Mouse (Mus musculus) heart, embryonic 15.5 days (tissue): Measurements from ENCODE around the gene Pld6. TPM values are rescaled to one million over a fixed set of nuclear protein-coding genes. Genes with fewer than 3 reads are reported as not detected.

ENCODE experiments used
- ATAC-seq: fragments of 200-750 bp; cut with Nextera tagmentation; replicated peaks from 2 replicates; pipeline ENCODE4 v1.8.0; 2017; ENCODE audit warnings: low read depth, moderate TSS enrichment; ENCODE audit not compliant: insufficient number of reproducible peaks, insufficient read depth, low FRiP score
- H3K27ac ChIP-seq: fragments of 300-500 bp; sonication (generic); 2 replicates; pipeline ENCODE4 v1.5.1; 2015; ENCODE audit warnings: mild to moderate bottlenecking, inconsistent platforms
- H3K27me3 ChIP-seq: fragments of 300-500 bp; sonication (generic); 2 replicates; pipeline ENCODE4 v1.6.1; 2015; ENCODE audit warnings: inconsistent platforms
- H3K36me3 ChIP-seq: fragments of 300-500 bp; sonication (generic); 2 replicates; pipeline ENCODE4 v1.6.1; 2015; ENCODE audit warnings: mild to moderate bottlenecking, inconsistent platforms
- H3K4me1 ChIP-seq: fragments of 300-500 bp; sonication (generic); replicated peaks from 2 replicates; pipeline ENCODE4 v1.6.1; 2015; ENCODE audit warnings: inconsistent platforms
- H3K4me2 ChIP-seq: fragments of 300-500 bp; sonication (generic); 2 replicates; pipeline ENCODE4 v1.6.1; 2015; ENCODE audit warnings: inconsistent platforms, mild to moderate bottlenecking, moderate library complexity
- H3K4me3 ChIP-seq: fragments of 300-500 bp; sonication (generic); 2 replicates; pipeline ENCODE4 v1.5.1; 2015; ENCODE audit warnings: mild to moderate bottlenecking, inconsistent platforms
- H3K9ac ChIP-seq: fragments of 300-500 bp; sonication (generic); 2 replicates; pipeline ENCODE4 v1.6.1; 2015; ENCODE audit warnings: mild to moderate bottlenecking, inconsistent platforms
- H3K9me3 ChIP-seq: fragments of 300-500 bp; sonication (generic); replicated peaks from 2 replicates; pipeline ENCODE4 v1.6.1; 2016; ENCODE audit warnings: inconsistent platforms
- WGBS: fragments of 180-500 bp; shearing (Covaris S2); methylation state at CpG from one replicate; pipeline ENCODE4 v1.1.7; 2015; ENCODE audit warnings: mixed read lengths; 5-methylcytosine and 5-hydroxymethylcytosine counted together
- polyA plus RNA-seq: library from polyadenylated mRNA; unstranded; fragments of >200 nt; fragmentation: Nextera tagmentation; extraction: Ambion mirVana; gene quantifications from 2 replicates; pipeline ENCODE4 v1.2.1, GENCODE M21; 2015

The Pld6 gene
- polyA plus RNA-seq, 1 experiment from 2014 or later, result 3.4 TPM

DNA sequence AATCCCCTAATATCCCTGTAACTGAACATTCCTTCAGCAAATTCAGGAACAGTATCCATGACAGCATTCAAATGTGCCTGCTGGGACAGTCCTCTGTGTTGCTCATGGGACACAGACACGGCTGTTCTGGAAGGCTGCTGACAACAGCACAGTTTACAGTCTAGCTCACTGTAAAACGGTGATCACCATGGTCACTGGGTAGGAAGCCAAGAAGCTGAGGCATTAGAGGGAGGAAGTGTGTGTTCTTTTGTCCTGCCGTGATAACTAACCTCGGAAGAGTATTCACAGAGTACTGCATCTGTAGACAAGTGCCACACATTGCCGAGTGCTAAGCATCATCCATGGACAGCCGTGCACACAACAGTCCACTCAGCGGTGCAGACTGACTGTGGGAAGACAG lies 16.7 kb downstream of the Pld6 start:
- Histone ChIP-seq H3K4me1 (peaks cover 10% of the 10 kb centered on the region), H3K9me3 (no peaks in the 10 kb centered on the region), H3K27ac (no peak overlapping the region), H3K9ac (no peak overlapping the region), H3K27me3 (no peaks in the 10 kb centered on the region), H3K4me2 (no peak overlapping the region), H3K4me3 (no peak overlapping the region), H3K36me3 (peaks cover 85% of the 10 kb centered on the region)
- 70% methylated on average over 7 of the region's 7 CpGs for WGBS
- ATAC-seq, result no peak

DNA sequence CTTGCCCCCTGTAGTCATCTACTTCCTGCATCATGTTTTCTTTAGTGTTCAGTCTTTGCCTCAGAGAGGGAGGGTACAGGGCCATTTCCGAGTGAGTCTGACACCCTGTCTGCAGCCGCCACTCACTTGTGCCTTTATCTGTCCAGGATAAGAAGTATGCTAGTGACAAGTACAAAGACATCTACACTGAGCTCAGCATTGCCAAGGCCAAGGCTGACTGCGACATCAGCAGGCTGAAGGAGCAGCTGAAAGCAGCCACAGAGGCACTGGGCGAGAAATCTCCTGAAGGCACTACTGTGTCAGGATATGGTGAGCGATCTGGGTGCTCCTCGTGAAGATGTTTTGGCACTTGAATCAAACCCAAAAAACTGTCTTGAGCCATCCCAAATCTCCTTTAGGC lies 17.7 kb downstream of the Pld6 start:
- ATAC-seq, result no peak; the same call in 1 of the 2 replicates

DNA sequence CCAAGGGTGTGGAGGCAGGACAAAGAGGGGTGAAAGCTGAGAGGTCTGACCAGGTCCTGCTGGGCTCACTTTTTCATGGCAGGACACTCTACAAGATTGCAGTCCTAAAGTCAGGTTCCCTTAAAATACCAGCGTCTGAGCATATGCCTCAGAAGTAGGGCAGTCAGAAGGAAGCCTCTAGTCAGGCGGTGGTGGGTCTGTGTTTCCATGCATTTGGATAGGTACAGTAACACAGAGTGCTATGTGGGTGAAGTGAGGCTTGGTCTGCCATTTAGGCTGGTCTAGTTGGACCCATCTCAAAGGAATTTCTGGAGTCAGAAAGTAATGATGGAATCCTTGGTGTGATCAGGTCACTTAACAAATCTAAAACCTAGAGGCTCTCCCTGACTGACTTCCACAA lies 18.1 kb downstream of the Pld6 start:
- Histone ChIP-seq H3K4me3 (no peak overlapping the region), H3K27me3 (no peaks in the 10 kb centered on the region), H3K27ac (peak overlapping the region; percentile 13; the same call in 1 of the 2 replicates), H3K4me2 (no peak overlapping the region), H3K4me1 (peaks cover 10% of the 10 kb centered on the region), H3K36me3 (peaks cover 84% of the 10 kb centered on the region), H3K9ac (no peak overlapping the region), H3K9me3 (no peaks in the 10 kb centered on the region)
- WGBS, result 79% methylated on average over 2 of the region's 2 CpGs
- no peak for ATAC-seq

More for the DNA sequence above, 17.7 kb downstream of the Pld6 start:
- Histone ChIP-seq H3K36me3 (peaks cover 84% of the 10 kb centered on the region), H3K9ac (no peak overlapping the region), H3K9me3 (no peaks in the 10 kb centered on the region), H3K4me3 (no peak overlapping the region), H3K27ac (peak overlapping the region; percentile 11; the same call in 1 of the 2 replicates), H3K4me1 (peaks cover 10% of the 10 kb centered on the region), H3K4me2 (no peak overlapping the region), H3K27me3 (no peaks in the 10 kb centered on the region)
- WGBS, result 30% methylated on average over 6 of the region's 6 CpGs

DNA sequence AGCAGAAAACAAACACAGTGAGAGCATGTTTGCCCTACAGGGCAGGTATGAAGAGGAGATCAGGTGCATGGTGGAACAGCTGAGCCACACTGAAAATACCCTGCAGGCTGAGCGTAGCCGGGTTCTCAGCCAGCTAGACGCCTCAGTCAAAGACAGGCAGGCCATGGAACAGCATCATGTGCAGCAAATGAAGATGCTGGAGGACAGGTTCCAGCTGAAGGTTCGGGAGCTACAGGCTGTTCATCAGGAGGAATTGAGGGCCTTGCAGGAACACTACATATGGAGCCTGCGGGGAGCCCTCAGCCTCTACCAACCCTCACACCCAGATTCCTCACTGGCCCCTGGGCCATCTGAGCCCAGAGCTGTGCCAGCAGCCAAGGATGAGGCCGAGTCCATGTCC lies 26.6 kb downstream of the Pld6 start:
- 95% methylated on average over 6 of the region's 6 CpGs for WGBS
- peaks cover 78% of the 10 kb centered on the region for H3K36me3 ChIP-seq
- no peak overlapping the region for H3K4me3 ChIP-seq
- peaks cover 26% of the 10 kb centered on the region for H3K4me1 ChIP-seq
- H3K9ac ChIP-seq, result no peak overlapping the region
- no peaks in the 10 kb centered on the region for H3K9me3 ChIP-seq
- no peak for ATAC-seq
- no peaks in the 10 kb centered on the region for H3K27me3 ChIP-seq
- H3K4me2 ChIP-seq, result no peak overlapping the region
- H3K27ac ChIP-seq, result no peak overlapping the region

DNA sequence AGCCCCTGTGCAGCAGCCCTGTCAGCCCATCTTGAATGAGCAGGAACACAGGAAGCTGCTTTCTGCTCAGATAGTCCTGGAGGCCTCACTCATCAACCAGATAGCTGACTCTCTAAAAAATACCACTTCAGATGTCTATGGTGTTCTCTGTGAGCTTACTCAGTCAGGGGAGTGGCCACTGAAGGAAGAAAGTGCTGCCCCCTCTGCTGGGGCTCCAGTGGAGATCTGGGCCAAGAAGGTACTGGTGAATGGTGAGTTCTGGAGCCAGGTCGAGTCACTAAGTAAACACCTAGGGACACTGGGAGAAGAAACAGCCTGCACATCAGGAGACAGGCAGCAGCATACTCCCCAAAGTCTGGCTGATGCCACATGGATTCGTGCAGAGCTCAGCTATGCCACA lies 27.8 kb downstream of the Pld6 start:
- peak overlapping the region; percentile 17; the same call in 1 of the 2 replicates for H3K4me2 ChIP-seq
- peaks cover 26% of the 10 kb centered on the region for H3K4me1 ChIP-seq
- 68% methylated on average over 2 of the region's 2 CpGs for WGBS
- H3K9me3 ChIP-seq, result no peaks in the 10 kb centered on the region
- H3K27me3 ChIP-seq, result no peaks in the 10 kb centered on the region
- H3K27ac ChIP-seq, result peak overlapping the region; percentile 80
- ATAC-seq, result no peak
- H3K36me3 ChIP-seq, result peaks cover 79% of the 10 kb centered on the region
- H3K4me3 ChIP-seq, result no peak overlapping the region
- 0 out of 2 replicates have a peak overlapping the region, but pooled peaks have one; percentile 25 for H3K9ac ChIP-seq

DNA sequence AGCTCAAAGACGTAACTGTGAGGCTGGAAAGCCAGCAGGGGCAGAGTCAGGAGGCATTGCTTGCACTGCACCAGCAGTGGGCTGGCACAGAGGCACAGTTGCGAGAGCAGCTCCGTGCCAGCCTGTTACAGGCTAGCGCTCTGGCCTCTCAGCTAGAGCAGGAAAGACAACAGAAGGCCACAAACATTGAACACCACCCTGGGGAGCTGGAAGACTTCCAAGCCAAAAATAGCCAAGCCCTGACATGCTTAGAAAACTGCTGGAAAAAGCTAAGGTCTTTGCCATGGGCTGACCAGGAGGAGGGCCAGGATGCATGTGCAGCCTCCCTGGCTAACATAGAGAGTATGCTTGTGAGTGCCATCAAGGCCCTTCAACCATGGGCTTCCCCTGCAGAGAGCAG lies 28.3 kb downstream of the Pld6 start:
- ATAC-seq, result peak; percentile 72
- WGBS, result 36% methylated on average over 4 of the region's 4 CpGs

DNA sequence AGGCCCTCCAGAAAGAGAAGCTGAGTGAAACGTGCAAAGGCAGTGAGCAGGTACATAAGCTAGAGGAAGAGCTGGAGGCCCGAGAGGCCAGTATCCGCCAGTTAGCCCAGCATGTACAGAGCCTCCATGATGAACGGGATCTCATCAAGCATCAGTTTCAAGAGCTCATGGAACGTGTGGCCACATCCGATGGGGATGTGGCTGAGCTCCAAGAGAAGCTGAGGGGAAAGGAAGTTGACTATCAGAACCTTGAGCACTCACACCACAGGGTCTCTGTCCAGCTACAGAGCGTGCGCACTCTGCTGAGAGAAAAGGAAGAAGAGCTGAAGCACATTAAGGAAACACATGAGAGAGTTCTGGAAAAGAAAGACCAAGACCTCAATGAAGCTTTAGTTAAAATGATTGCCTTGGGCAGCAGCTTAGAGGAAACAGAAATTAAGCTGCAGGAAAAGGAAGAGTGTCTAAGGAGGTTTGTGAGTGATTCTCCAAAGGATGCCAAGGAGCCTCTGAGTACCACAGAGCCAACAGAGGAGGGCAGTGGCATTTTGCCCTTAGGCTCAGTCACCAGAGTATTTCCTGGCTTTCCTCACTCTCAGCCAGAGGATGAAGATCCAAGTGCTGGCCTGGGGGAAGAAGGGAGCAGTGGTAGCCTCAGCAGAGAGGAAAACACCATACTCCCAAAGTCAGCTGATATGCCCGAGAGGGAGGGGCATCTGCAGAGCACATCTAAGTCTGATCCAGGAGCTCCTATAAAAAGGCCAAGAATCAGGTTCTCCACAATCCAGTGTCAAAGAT lies 29.1 kb downstream of the Pld6 start:
- H3K36me3 ChIP-seq, result peaks cover 80% of the 10 kb centered on the region
- H3K9ac ChIP-seq, result 0 out of 2 replicates have a peak overlapping the region, but pooled peaks have one; percentile 9
- WGBS, result 64% methylated on average over 9 of the region's 9 CpGs

More for the DNA sequence above, 28.3 kb downstream of the Pld6 start:
- H3K9me3 ChIP-seq, result no peaks in the 10 kb centered on the region
- no peak overlapping the region for H3K4me3 ChIP-seq
- peaks cover 79% of the 10 kb centered on the region for H3K36me3 ChIP-seq
- H3K4me2 ChIP-seq, result peak overlapping the region; percentile 17; the same call in 1 of the 2 replicates
- H3K27ac ChIP-seq, result peak overlapping the region; percentile 80
- 0 out of 2 replicates have a peak overlapping the region, but pooled peaks have one; percentile 25 for H3K9ac ChIP-seq
- no peaks in the 10 kb centered on the region for H3K27me3 ChIP-seq
- H3K4me1 ChIP-seq, result peaks cover 26% of the 10 kb centered on the region

DNA sequence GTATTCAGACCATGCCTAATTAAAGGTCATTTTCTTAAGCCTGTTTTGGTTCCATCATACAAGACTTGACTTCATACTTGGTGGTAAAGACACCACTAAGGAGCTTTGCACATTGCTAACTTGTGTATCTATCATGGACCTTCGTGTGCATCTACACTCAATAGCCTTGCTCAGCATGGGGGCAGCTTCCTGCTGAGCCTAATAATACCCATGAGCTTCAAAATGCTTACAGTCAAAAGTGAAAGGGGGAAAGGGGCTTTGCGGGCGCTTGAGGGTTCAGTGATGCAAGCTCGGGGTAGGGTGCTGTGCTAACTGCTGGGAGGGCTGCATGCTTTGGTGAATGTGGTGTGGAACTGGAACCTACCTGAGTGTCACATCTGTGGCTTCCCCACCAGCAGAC lies 31.1 kb downstream of the Pld6 start:
- no peaks in the 10 kb centered on the region for H3K27me3 ChIP-seq
- no peak overlapping the region for H3K4me2 ChIP-seq
- ATAC-seq, result no peak
- WGBS, result 89% methylated on average over 4 of the region's 4 CpGs
- H3K9ac ChIP-seq, result no peak overlapping the region
- peaks cover 88% of the 10 kb centered on the region for H3K36me3 ChIP-seq
- no peak overlapping the region for H3K4me3 ChIP-seq
- no peak overlapping the region for H3K27ac ChIP-seq
- H3K4me1 ChIP-seq, result peaks cover 26% of the 10 kb centered on the region
- no peaks in the 10 kb centered on the region for H3K9me3 ChIP-seq

More for the DNA sequence above, 29.1 kb downstream of the Pld6 start:
- Histone ChIP-seq H3K4me3 (no peak overlapping the region), H3K4me1 (peaks cover 26% of the 10 kb centered on the region), H3K27ac (peak overlapping the region; percentile 80), H3K27me3 (no peaks in the 10 kb centered on the region), H3K4me2 (0 out of 2 replicates have a peak overlapping the region, but pooled peaks have one; percentile 17), H3K9me3 (no peaks in the 10 kb centered on the region)
- no peak for ATAC-seq

DNA sequence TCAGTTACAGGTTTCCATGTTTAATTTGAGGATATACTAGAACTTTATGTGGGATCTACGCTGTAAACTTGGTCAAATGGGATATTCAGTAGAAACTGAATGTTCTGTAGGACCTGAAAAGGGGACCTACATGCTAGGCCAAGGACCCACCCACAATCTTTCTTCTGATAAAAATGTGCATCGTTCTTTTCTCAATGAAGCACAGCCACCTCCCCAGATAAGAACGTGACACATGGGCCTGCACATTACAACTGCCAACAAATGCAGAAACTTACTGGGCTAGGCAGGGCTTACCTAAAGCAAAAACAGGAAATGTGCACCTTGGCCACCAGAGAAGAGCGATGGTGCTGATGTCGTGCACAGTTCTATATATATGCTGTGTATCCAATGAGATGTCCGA lies 32.9 kb downstream of the Pld6 start:
- Histone ChIP-seq H3K4me2 (no peak overlapping the region), H3K9ac (no peak overlapping the region), H3K27me3 (no peaks in the 10 kb centered on the region), H3K4me1 (peaks cover 18% of the 10 kb centered on the region), H3K9me3 (no peaks in the 10 kb centered on the region), H3K36me3 (peaks cover 89% of the 10 kb centered on the region), H3K27ac (no peak overlapping the region), H3K4me3 (no peak overlapping the region)
- 85% methylated on average over 6 of the region's 6 CpGs for WGBS
- no peak for ATAC-seq

DNA sequence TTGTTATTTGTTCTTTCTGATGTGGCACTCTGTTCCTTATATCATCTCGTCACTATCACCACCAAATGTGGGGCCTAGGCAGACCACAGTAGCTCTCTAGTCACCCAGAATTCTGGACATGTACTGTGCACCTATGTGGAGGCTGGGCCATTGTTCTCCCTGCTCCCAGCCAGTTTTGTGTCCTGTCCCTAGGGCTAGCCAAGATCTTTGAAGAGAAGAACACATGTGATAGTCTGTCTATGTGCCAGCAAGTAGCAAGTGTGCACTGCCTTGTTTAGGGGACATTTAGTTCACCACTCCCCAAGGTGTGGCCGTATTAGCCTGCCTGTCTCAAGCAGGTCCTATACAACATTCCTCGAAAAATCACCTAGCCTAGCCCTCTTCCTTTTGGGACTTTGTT lies 38.4 kb downstream of the Pld6 start:
- no peaks in the 10 kb centered on the region for H3K4me1 ChIP-seq
- H3K27ac ChIP-seq, result no peak overlapping the region
- H3K36me3 ChIP-seq, result peaks cover 70% of the 10 kb centered on the region
- no peak overlapping the region for H3K9ac ChIP-seq
- H3K4me3 ChIP-seq, result no peak overlapping the region
- H3K27me3 ChIP-seq, result no peaks in the 10 kb centered on the region
- no peak for ATAC-seq
- H3K4me2 ChIP-seq, result no peak overlapping the region
- WGBS, result 95% methylated on average over 3 of the region's 3 CpGs
- no peaks in the 10 kb centered on the region for H3K9me3 ChIP-seq

DNA sequence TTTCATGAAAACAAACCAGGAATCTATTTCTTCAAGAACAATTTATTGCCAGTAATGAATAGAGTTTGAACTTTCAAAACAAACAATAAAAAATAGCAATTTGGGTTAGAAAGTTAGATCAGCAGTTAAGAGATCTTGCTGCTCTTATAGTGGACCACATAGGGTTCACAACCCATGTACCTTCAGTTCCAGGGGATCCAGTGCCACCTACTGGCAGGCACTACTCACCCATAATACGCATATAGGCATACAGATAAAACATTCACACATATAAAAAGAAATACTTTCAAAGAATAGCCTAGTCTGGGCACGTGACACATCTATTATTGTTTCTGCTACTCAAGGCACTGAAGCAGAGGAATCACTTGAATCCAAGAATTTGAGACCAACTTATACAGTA lies 40.8 kb downstream of the Pld6 start:
- no peak overlapping the region for H3K27ac ChIP-seq
- H3K9me3 ChIP-seq, result no peaks in the 10 kb centered on the region
- 87% methylated on average over 2 of the region's 2 CpGs for WGBS
- H3K27me3 ChIP-seq, result no peaks in the 10 kb centered on the region
- H3K4me3 ChIP-seq, result no peak overlapping the region
- no peak overlapping the region for H3K4me2 ChIP-seq
- H3K9ac ChIP-seq, result no peak overlapping the region
- peaks cover 67% of the 10 kb centered on the region for H3K36me3 ChIP-seq
- ATAC-seq, result no peak
- H3K4me1 ChIP-seq, result no peaks in the 10 kb centered on the region

DNA sequence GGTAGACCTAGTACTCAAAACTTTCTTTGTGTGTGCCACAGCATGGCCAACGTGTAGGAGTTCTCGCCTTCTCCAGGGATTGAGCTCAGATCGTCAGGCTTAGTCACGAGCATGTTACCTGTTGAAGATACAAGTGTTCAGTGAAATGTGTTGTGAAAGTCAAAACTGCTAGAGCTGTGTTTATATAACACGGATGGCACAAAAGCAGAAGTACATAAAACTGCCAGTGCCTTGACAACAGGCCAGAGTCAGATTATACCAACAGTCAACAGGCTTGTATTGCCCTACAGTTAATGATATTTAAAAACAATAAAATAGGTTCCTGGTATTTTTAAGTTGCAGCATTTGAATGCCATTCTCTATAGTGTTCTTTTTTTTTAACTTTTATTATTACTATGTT lies 41.6 kb downstream of the Pld6 start:
- Histone ChIP-seq H3K9ac (no peak overlapping the region), H3K4me3 (no peak overlapping the region), H3K36me3 (peaks cover 72% of the 10 kb centered on the region), H3K4me1 (no peaks in the 10 kb centered on the region), H3K9me3 (no peaks in the 10 kb centered on the region), H3K27me3 (no peaks in the 10 kb centered on the region), H3K4me2 (no peak overlapping the region), H3K27ac (no peak overlapping the region)
- no peak for ATAC-seq
- WGBS, result 86% methylated on average over 5 of the region's 5 CpGs
